Mouse (Mus musculus) embryonic stem cell, embryonic (primary cell): Measurements from ENCODE around the gene Idh2.

Experiments
- CTCF ChIA-PET, 4 experiments: fragments of 300-600 bp in 2 of 4; fragments of 350-600 bp in 2 of 4; sonication (Branson Sonifier 250); formaldehyde crosslinking; loops; one replicate each; lab custom pipeline; 2022; ENCODE audit warnings: inconsistent platforms in 2 of 4; lab: Charles Lee
- POLR2A ChIA-PET, 4 experiments: fragments of 300-600 bp in 2 of 4; fragments of 350-600 bp in 2 of 4; sonication (Branson Sonifier 250); formaldehyde crosslinking; loops; one replicate each; lab custom pipeline; 2022; ENCODE audit warnings: antibody characterized with exemption in 4 of 4, inconsistent platforms in 1 of 4; lab: Charles Lee

Gene Idh2

GRCm38 (mm10) chr7:80106441-80106840 is 8.8 kb downstream of the Idh2 start:
- ChIA-PET CTCF (interaction anchor here in 1 of 4 experiments (1.5 kb wide), 1 partner anchor 271 kb away, joined by 4 read pairs; no protein-coding TSS in a partner anchor), POLR2A (interaction anchor here (0.6 to 26.4 kb wide), 37 partner anchors 8 to 895 kb away, joined by 3 to 1040 read pairs (median 5); partner anchors contain the start of genes Idh2 (in 3 of the 4), Zfp710 (in 2 of the 4), Prc1 (in 1 of the 4) and Sema4b (in 1 of the 4))

- ChIA-PET CTCF (interaction anchor here in 1 of 4 experiments (1.5 kb wide), 1 partner anchor 272 kb away, joined by 4 read pairs; no protein-coding TSS in a partner anchor), POLR2A (interaction anchor here (0.5 to 26.4 kb wide), 49 partner anchors 9 to 894 kb away, joined by 3 to 1040 read pairs (median 4); partner anchors contain the start of genes Idh2 (in 3 of the 4), Zfp710 (in 2 of the 4), Prc1 (in 1 of the 4) and Sema4b (in 1 of the 4))
These were observed 9.4 kb downstream of the Idh2 start for GRCm38 (mm10) chr7:80105637-80106390.

DNA sequence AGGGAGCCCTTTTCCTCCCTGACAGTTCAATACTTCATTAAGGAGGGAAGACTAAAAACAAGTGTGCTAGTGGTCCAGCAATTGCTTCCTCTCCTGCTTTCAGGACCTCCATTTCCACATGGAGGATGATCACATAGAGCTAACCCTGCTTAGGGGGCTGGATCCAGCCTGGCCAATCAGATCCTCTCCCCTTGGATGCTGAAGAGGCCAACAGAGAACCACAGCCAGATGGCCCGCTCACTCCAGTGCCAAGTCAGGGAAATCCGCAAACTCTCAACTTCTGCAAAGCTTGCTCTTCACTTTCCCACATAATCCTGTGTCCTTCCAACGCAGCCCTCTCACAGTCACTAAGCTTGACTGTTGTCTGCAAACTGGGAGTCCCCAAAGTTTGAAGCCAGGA is 11.9 kb downstream of the Idh2 start:
- ChIA-PET CTCF (interaction anchor here in 2 of 4 experiments (0.6 to 1.3 kb wide), 2 partner anchors 19 kb away, joined by 3 read pairs; no protein-coding TSS in a partner anchor), POLR2A (interaction anchor here (0.6 to 26.4 kb wide), 15 partner anchors 7 to 221 kb away, joined by 3 to 1040 read pairs (median 4); partner anchors contain the start of genes Idh2 (in 3 of the 4) and Rccd1 (in 1 of the 4))

DNA sequence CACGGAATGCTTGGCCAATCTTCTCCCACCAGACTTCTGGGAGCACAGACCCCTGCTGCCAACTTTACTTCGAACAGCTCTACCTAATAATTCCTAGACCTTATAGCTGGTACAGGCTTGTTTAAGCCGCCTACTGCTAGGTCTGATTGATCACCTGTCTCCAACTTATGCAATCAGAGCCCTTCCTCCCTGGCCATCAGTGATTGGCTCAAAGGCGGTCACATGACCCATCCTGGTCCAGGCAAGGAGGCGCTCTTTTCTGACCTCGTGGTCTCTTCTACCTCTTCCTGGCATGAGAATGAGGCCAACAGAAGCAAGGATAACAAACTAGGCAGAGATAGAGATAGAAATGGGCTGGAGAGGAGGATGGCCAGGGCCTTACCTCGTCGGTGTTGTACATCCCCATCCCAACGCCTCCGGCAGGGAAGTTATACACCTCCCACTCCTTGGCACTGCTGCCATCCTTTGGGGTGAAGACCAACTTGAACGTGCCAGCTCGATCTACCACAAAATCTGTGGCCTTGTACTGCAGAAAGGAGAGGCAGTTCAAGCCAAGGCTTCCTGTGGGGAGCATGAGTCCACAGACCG is 16.7 kb downstream of the Idh2 start:
- ChIA-PET POLR2A (interaction anchor here (0.6 to 26.4 kb wide), 21 partner anchors 11 to 149 kb away, joined by 3 to 1040 read pairs (median 4); partner anchors contain the start of genes Idh2 (in 2 of the 4), Ttll13 (in 1 of the 4) and Zfp710 (in 1 of the 4)), CTCF (interaction anchor here in 1 of 4 experiments (0.5 kb wide), 1 partner anchor 94 kb away, joined by 3 read pairs; no protein-coding TSS in a partner anchor)

DNA sequence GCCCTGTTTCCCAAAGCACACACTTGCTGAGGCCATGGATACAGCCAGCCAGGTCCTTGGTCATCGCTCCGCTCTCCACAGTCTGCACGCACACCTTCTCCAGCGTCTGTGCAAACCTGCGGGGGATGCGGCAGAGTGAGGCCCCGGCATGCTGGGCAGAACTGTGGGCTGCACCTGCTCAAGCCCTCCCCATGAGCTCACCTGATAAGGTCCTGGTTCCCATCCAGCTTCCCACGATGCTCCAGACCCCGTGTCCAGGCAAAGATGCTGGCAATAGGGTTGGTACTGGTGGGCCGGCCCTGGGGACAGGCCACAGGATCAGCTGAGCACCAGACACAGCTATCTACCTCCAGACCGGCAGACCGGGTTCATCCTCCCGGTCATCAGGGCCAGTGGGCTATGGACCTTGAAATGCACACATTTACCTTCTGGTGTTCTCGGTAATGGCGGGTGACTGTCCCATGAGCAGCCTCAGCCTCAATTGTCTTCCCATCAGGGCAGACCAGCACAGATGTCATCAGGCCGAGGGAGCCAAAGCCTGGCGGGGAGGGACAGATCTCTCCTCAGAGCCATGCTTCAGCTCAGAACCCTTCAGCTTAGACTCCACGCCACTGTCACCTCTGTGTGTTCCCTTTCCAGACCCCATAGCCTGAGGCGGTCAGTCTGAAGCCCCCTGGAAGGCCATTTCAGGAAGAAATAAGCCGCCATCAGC is 19.4 kb downstream of the Idh2 start:
- POLR2A ChIA-PET: interaction anchor here (0.6 to 7.6 kb wide), 35 partner anchors 9 to 439 kb away, joined by 3 to 126 read pairs (median 5); partner anchors contain the start of genes Idh2 (in 2 of the 4), Zfp710 (in 2 of the 4) and Blm (in 1 of the 4)
- CTCF ChIA-PET: interaction anchor here (0.6 to 2.7 kb wide), 4 partner anchors 11 to 285 kb away, joined by 3 to 11 read pairs (median 4); no protein-coding TSS in a partner anchor

GRCm38 (mm10) chr7:80094481-80094880 is 20.7 kb downstream of the Idh2 start:
- ChIA-PET CTCF (interaction anchor here in 3 of 4 experiments (1.5 to 2.7 kb wide), 3 partner anchors 10 kb away, joined by 4 to 11 read pairs (median 5); no protein-coding TSS in a partner anchor), POLR2A (interaction anchor here in 3 of 4 experiments (0.6 to 7.6 kb wide), 23 partner anchors 9 to 440 kb away, joined by 3 to 126 read pairs (median 9); partner anchors contain the start of genes Idh2 (in 2 of the 3), Blm (in 1 of the 3), Rccd1 (in 1 of the 3) and Zfp710 (in 1 of the 3))

- ChIA-PET CTCF (interaction anchor here (0.6 to 1.9 kb wide), 6 partner anchors 9 to 491 kb away, joined by 3 to 10 read pairs (median 6); no protein-coding TSS in a partner anchor), POLR2A (interaction anchor here in 3 of 4 experiments (0.5 to 7.6 kb wide), 37 partner anchors 7 to 232 kb away, joined by 3 to 126 read pairs (median 4); partner anchors contain the start of genes Idh2 (in 2 of the 3) and Rccd1 (in 1 of the 3))
These were observed 22.7 kb downstream of the Idh2 start for GRCm38 (mm10) chr7:80092351-80093046.

- ChIA-PET CTCF (interaction anchor here (0.6 to 1.9 kb wide), 4 partner anchors 10 to 492 kb away, joined by 3 to 10 read pairs (median 6); no protein-coding TSS in a partner anchor), POLR2A (interaction anchor here in 3 of 4 experiments (0.5 to 7.6 kb wide), 33 partner anchors 7 to 97 kb away, joined by 3 to 126 read pairs (median 4); partner anchors contain the start of gene Idh2 (in 2 of the 3))
These were observed 23.4 kb downstream of the Idh2 start for GRCm38 (mm10) chr7:80091866-80092210.

- CTCF ChIA-PET: interaction anchor here in 3 of 4 experiments (0.7 to 1.9 kb wide), 4 partner anchors 23 to 493 kb away, joined by 3 to 10 read pairs (median 4); no protein-coding TSS in a partner anchor
- POLR2A ChIA-PET: interaction anchor here in 3 of 4 experiments (0.6 to 7.6 kb wide), 42 partner anchors 8 to 1418 kb away, joined by 3 to 126 read pairs (median 4); partner anchors contain the start of gene Idh2 (in 2 of the 3)
These were observed 24.0 kb downstream of the Idh2 start for GRCm38 (mm10) chr7:80091004-80091865.

GRCm38 (mm10) chr7:80090191-80091003 is 24.8 kb downstream of the Idh2 start:
- ChIA-PET CTCF (interaction anchor here in 2 of 4 experiments (1.0 to 1.9 kb wide), 2 partner anchors 24 to 40 kb away, joined by 3 to 6 read pairs; no protein-coding TSS in a partner anchor), POLR2A (interaction anchor here in 3 of 4 experiments (0.5 to 7.6 kb wide), 27 partner anchors 9 to 1419 kb away, joined by 3 to 126 read pairs (median 5); partner anchors contain the start of gene Idh2 (in 1 of the 3))

GRCm38 (mm10) chr7:80088191-80088590 is 27.0 kb downstream of the Idh2 start:
- POLR2A ChIA-PET: interaction anchor here (0.5 to 7.5 kb wide), 34 partner anchors 8 to 384 kb away, joined by 3 to 47 read pairs (median 4); partner anchors contain the start of genes Idh2 (in 1 of the 4) and Zfp710 (in 1 of the 4)
- CTCF ChIA-PET: interaction anchor here in 1 of 4 experiments (0.6 kb wide), 2 partner anchors 77 to 79 kb away, joined by 3 to 4 read pairs; no protein-coding TSS in a partner anchor

- ChIA-PET CTCF (no interaction called here), POLR2A (interaction anchor here in 3 of 4 experiments (0.7 to 6.3 kb wide), 24 partner anchors 8 to 291 kb away, joined by 3 to 41 read pairs (median 4); partner anchors contain the start of genes Idh2 (in 2 of the 3) and Zfp710 (in 1 of the 3))
These were observed 29.0 kb downstream of the Idh2 start for GRCm38 (mm10) chr7:80085970-80086715.

DNA sequence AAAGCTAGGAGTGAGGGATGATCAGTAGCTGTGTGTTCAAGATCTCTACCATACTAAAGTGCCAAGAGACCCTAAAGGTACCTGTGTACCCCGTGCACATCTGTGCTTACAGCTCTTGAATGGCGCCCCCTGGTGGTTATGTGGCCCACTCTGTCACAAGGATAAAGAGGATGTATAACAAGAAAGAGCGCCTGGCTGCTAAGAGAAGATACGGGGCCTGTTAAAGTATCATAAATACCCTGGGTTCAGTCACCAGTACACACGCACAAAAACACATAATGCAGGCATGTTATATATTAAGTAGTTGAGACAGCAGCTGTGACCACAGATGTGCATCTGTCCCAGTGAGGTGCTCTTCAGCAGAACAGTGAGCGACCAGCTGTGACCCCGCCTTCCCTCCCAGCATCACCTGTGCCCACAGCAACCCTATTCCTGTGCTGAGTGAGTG is 30.7 kb downstream of the Idh2 start:
- POLR2A ChIA-PET: interaction anchor here (0.5 to 6.3 kb wide), 35 partner anchors 8 to 76 kb away, joined by 3 to 41 read pairs (median 5); partner anchors contain the start of genes Zfp710 (in 3 of the 4) and Idh2 (in 1 of the 4)
- CTCF ChIA-PET: interaction anchor here (0.5 to 1.6 kb wide), 42 partner anchors 9 to 974 kb away, joined by 3 to 12 read pairs (median 3); partner anchors contain the start of gene Zfp710 (in 1 of the 4)
